ENCODE assay signal across 18 mouse cellular contexts in the genomic region with DNA sequence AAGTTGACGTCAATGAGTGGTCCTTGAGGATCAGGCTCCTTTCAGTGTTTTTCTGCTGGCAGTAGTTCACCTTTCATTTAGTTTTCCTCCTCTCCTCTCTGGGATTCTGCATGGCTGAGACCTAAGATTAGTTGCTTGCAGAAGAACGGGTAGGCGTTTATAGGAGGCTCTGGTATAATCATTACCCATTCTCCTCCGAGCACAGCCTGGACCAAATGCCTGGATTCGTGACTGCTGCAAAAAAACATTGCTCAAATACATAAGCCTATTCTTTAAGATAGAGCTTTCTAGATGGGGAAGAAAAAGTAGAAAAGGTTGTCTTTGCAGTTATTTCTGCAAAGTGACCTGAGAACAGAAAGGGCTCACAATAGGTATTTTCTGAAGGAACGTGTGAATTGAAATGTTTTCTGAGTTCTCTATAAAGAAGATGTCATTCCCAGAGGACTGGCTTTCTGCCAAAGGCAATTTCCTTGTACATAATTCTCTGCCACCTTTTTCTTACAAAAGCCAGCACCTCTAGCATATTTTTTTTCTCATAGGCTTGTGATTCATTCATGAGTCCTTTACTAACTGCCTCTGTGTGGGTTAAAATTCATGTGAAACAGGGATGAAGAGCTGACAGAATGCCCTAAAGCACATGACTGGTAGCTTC.
DNase-seq lines count a peak whose midpoint lies in the region; ATAC-seq lines count a peak whose summit lies in the region.
"Had no signal": no experiment of that assay in that cellular context is flagged by ENCODE, and none has a peak within 500 bp of the region (broad histone marks: within the 10 kb centered on the region; RNA-seq: fewer than 3 reads in every experiment).

No protein-coding gene starts in this region.

- intact Hi-C loops in left cerebral cortex, postnatal 4 days (cut with DNase I), result no loop called here
- intact Hi-C loops in left cerebral cortex, postnatal 14 days (cut with DNase I), result no loop called here

- H3K27me3 ChIP-seq in forebrain, embryonic 14.5 days (replicated peaks; ENCODE audit: control insufficient read depth, insufficient read depth, low read length), result no peaks in the 10 kb centered on the region
- no peaks in the 10 kb centered on the region for H3K27me3 ChIP-seq in forebrain, embryonic 13.5 days
- H3K27me3 ChIP-seq: forebrain, embryonic 12.5 days; hindbrain, embryonic 12.5 days; limb, embryonic 12.5 days had no signal

- H3K4me3 ChIP-seq in forebrain, embryonic 14.5 days (ENCODE audit: low read depth, low read length), result no peak overlapping the region
- no peak overlapping the region for H3K4me3 ChIP-seq in forebrain, embryonic 13.5 days
- H3K4me3 ChIP-seq: forebrain, embryonic 12.5 days; hindbrain, embryonic 12.5 days; limb, embryonic 12.5 days had no signal

- H3K9me3 ChIP-seq in forebrain, embryonic 14.5 days (replicated peaks; ENCODE audit: control insufficient read depth, low read length), result no peaks in the 10 kb centered on the region
- H3K9me3 ChIP-seq in forebrain, embryonic 13.5 days (replicated peaks), result no peaks in the 10 kb centered on the region
- H3K9me3 ChIP-seq: forebrain, embryonic 12.5 days; hindbrain, embryonic 12.5 days; limb, embryonic 12.5 days had no signal

- no peaks in the 10 kb centered on the region for H3K4me1 ChIP-seq in forebrain, embryonic 14.5 days (ENCODE audit: control insufficient read depth, insufficient read depth, low read length)
- no peaks in the 10 kb centered on the region for H3K4me1 ChIP-seq in forebrain, embryonic 13.5 days
- H3K4me1 ChIP-seq: forebrain, embryonic 12.5 days; hindbrain, embryonic 12.5 days; limb, embryonic 12.5 days had no signal

- H3K4me2 ChIP-seq in forebrain, embryonic 14.5 days (ENCODE audit: low read length), result no peak overlapping the region
- H3K4me2 ChIP-seq in forebrain, embryonic 13.5 days, result no peak overlapping the region
- H3K4me2 ChIP-seq: forebrain, embryonic 12.5 days; hindbrain, embryonic 12.5 days; limb, embryonic 12.5 days had no signal

- 82% methylated on average over 6 of the region's 6 CpGs for WGBS in forebrain, embryonic 14.5 days
- 81% methylated on average over 6 of the region's 6 CpGs for WGBS in forebrain, embryonic 13.5 days

- H3K36me3 ChIP-seq in forebrain, embryonic 14.5 days (ENCODE audit: control insufficient read depth, insufficient read depth, low read length), result no peaks in the 10 kb centered on the region
- H3K36me3 ChIP-seq in forebrain, embryonic 13.5 days (ENCODE audit: poor library complexity, severe bottlenecking), result no peaks in the 10 kb centered on the region
- H3K36me3 ChIP-seq: forebrain, embryonic 12.5 days; hindbrain, embryonic 12.5 days; limb, embryonic 12.5 days had no signal

- DNase-seq in forebrain, embryonic 14.5 days (ENCODE audit: low spot score), result peak; percentile 8
- DNase-seq in left cerebral cortex, adult 11 months (ENCODE audit: low spot score), result peak; percentile 51
- no peak for DNase-seq in left cerebral cortex, postnatal 4 days
- peak; percentile 88 for DNase-seq in brain, adult 2 months (ENCODE audit: low read depth, low spot score)
- DNase-seq in left cerebral cortex, postnatal 14 days (ENCODE audit: low spot score in 2 of 2), result peak; percentile 12 to 39
- DNase-seq in thymus, postnatal 4 days, result no peak
- DNase-seq in thymus, adult 18-20 months, result no peak
- DNase-seq: cerebellum, adult 9-11 months; gastrocnemius, postnatal 10 days; kidney, postnatal 4 days; thymus, postnatal 14 days had no signal

- ATAC-seq in forebrain, embryonic 14.5 days, result no peak
- no peak for ATAC-seq in forebrain, embryonic 13.5 days
- ATAC-seq: inflammation-experienced regulatory T-cells, adult 6 months; lung, postnatal 0 days had no signal

- H3K27ac ChIP-seq in forebrain, embryonic 14.5 days (ENCODE audit: low read depth, low read length), result no peak overlapping the region
- no peak overlapping the region for H3K27ac ChIP-seq in forebrain, embryonic 13.5 days
- H3K27ac ChIP-seq: forebrain, embryonic 12.5 days; hindbrain, embryonic 12.5 days; limb, embryonic 12.5 days; liver, embryonic 14.5 days had no signal

- H3K9ac ChIP-seq in forebrain, embryonic 14.5 days (ENCODE audit: low read length), result no peak overlapping the region
- H3K9ac ChIP-seq in forebrain, embryonic 13.5 days, result no peak overlapping the region
- H3K9ac ChIP-seq: forebrain, embryonic 12.5 days; hindbrain, embryonic 12.5 days; limb, embryonic 12.5 days; liver, embryonic 14.5 days had no signal

Comparison
In these comparisons a context has a peak if more than half of its experiments do, and no peak if none do; other contexts are left out.
1. DNase-seq: peak in forebrain, embryonic 14.5 days (single experiment), left cerebral cortex, adult 11 months (single experiment), brain, adult 2 months (single experiment) and left cerebral cortex, postnatal 14 days (2 of 2); none in left cerebral cortex, postnatal 4 days (single experiment), thymus, postnatal 4 days (single experiment) and thymus, adult 18-20 months (0 of 2).